Mouse (Mus musculus): ENCODE measurements around the gene 1190005I06Rik. TPM values are rescaled to one million over a fixed set of nuclear protein-coding genes. Genes with fewer than 3 reads are reported as not detected.

The 1190005I06Rik gene
- total RNA-seq, 2 experiments from 2014 or later = 5.4 to 7.5 TPM

Other genes starting within 250 kb of the 1190005I06Rik start
- 10 to 100 TPM; 36.6 to 39.3 TPM for gene Gins2, start 58.3 kb downstream of the 1190005I06Rik start, total RNA-seq (2021)
- under 1 TPM in 1 of 2 experiments, not detected in 1; 0.56 TPM for gene Gm27021, start 20.4 kb upstream of the 1190005I06Rik start, total RNA-seq (2021)
- 1,000 to 10,000 TPM; 1,090 to 1,156 TPM for gene Cox4i1, start 20.6 kb upstream of the 1190005I06Rik start, total RNA-seq (2021)
- gene Emc8, start 20.9 kb upstream of the 1190005I06Rik start, total RNA-seq (2021) = 100 to 1,000 TPM; 101 to 112 TPM
- gene Irf8, start 88.7 kb upstream of the 1190005I06Rik start, total RNA-seq (2021) = 10 to 100 TPM; 29.8 to 40.5 TPM